Mouse (Mus musculus): ENCODE results near the gene Isl2. TPM values are rescaled to one million over a fixed set of nuclear protein-coding genes. Genes with fewer than 3 reads are reported as not detected.
A peak's percentile ranks its signal among the peaks of the same experiment; 100 is the strongest.

The Isl2 gene
- polyA plus RNA-seq, 1 experiment from 2014 or later = 2.5 TPM

- Histone ChIP-seq H3K4me3 (peak overlapping the region; percentile 57), H3K36me3 (no peaks in the 10 kb centered on the region), H3K4me1 (peaks cover 79% of the 10 kb centered on the region), H3K27ac (peak overlapping the region; percentile 67), H3K9me3 (replicated peaks) (no peaks in the 10 kb centered on the region), H3K27me3 (ENCODE audit: low read depth, poor library complexity, severe bottlenecking) (peaks cover 100% of the 10 kb centered on the region)
- DNase-seq (ENCODE audit: low spot score) = peak; percentile 65
- WGBS = under 1% methylated on average over 59 of the region's 59 CpGs
Observed at GRCm38 (mm10) chr9:55541681-55542365, 3.4 kb downstream of the Isl2 start.

- H3K36me3 ChIP-seq = no peaks in the 10 kb centered on the region
- 2% methylated on average over 59 of the region's 59 CpGs for WGBS
- peak overlapping the region; percentile 67 for H3K27ac ChIP-seq
- peak overlapping the region; percentile 57 for H3K4me3 ChIP-seq
- H3K4me1 ChIP-seq = peaks cover 81% of the 10 kb centered on the region
- peaks cover 100% of the 10 kb centered on the region for H3K27me3 ChIP-seq (ENCODE audit: low read depth, poor library complexity, severe bottlenecking)
- peak; percentile 71 for DNase-seq (ENCODE audit: low spot score)
- no peaks in the 10 kb centered on the region for H3K9me3 ChIP-seq (replicated peaks)
Observed at GRCm38 (mm10) chr9:55542366-55543325, 4.2 kb downstream of the Isl2 start.

- Histone ChIP-seq H3K27ac (no peak overlapping the region), H3K9me3 (replicated peaks) (no peaks in the 10 kb centered on the region), H3K36me3 (no peaks in the 10 kb centered on the region), H3K4me1 (peaks cover 77% of the 10 kb centered on the region), H3K4me3 (peak overlapping the region; percentile 38), H3K27me3 (ENCODE audit: low read depth, poor library complexity, severe bottlenecking) (peaks cover 100% of the 10 kb centered on the region)
- DNase-seq (ENCODE audit: low spot score) = no peak
- 3% methylated on average over 8 of the region's 8 CpGs for WGBS
Observed at GRCm38 (mm10) chr9:55543336-55543702, 4.8 kb downstream of the Isl2 start.

GRCm38 (mm10) chr9:55543703-55544401 is 5.4 kb downstream of the Isl2 start:
- peaks cover 74% of the 10 kb centered on the region for H3K4me1 ChIP-seq
- under 1% methylated on average over 46 of the region's 46 CpGs for WGBS
- no peaks in the 10 kb centered on the region for H3K36me3 ChIP-seq
- DNase-seq (ENCODE audit: low spot score) = peak; percentile 84
- H3K27me3 ChIP-seq (ENCODE audit: low read depth, poor library complexity, severe bottlenecking) = peaks cover 100% of the 10 kb centered on the region
- H3K4me3 ChIP-seq = peak overlapping the region; percentile 38
- no peaks in the 10 kb centered on the region for H3K9me3 ChIP-seq (replicated peaks)
- no peak overlapping the region for H3K27ac ChIP-seq

GRCm38 (mm10) chr9:55544861-55545555 is 6.5 kb downstream of the Isl2 start:
- H3K36me3 ChIP-seq = no peaks in the 10 kb centered on the region
- peaks cover 71% of the 10 kb centered on the region for H3K4me1 ChIP-seq
- peak; percentile 74 for DNase-seq (ENCODE audit: low spot score)
- peaks cover 100% of the 10 kb centered on the region for H3K27me3 ChIP-seq (ENCODE audit: low read depth, poor library complexity, severe bottlenecking)
- no peaks in the 10 kb centered on the region for H3K9me3 ChIP-seq (replicated peaks)
- 2% methylated on average over 30 of the region's 30 CpGs for whole genome bisulfite sequencing
- H3K4me3 ChIP-seq = peak overlapping the region; percentile 31
- H3K27ac ChIP-seq = no peak overlapping the region

- peak; percentile 74 for DNase-seq (ENCODE audit: low spot score)
- Histone ChIP-seq H3K4me3 (peak overlapping the region; percentile 37), H3K36me3 (no peaks in the 10 kb centered on the region), H3K9me3 (replicated peaks) (no peaks in the 10 kb centered on the region), H3K27ac (no peak overlapping the region), H3K27me3 (ENCODE audit: low read depth, poor library complexity, severe bottlenecking) (peaks cover 100% of the 10 kb centered on the region), H3K4me1 (peaks cover 65% of the 10 kb centered on the region)
- 5% methylated on average over 41 of the region's 41 CpGs for WGBS
Observed at GRCm38 (mm10) chr9:55545556-55546175, 7.2 kb downstream of the Isl2 start.

GRCm38 (mm10) chr9:55546176-55547010 is 7.9 kb downstream of the Isl2 start:
- Histone ChIP-seq H3K9me3 (replicated peaks) (no peaks in the 10 kb centered on the region), H3K36me3 (no peaks in the 10 kb centered on the region), H3K4me3 (peak overlapping the region; percentile 37), H3K4me1 (peaks cover 58% of the 10 kb centered on the region), H3K27me3 (ENCODE audit: low read depth, poor library complexity, severe bottlenecking) (peaks cover 100% of the 10 kb centered on the region), H3K27ac (no peak overlapping the region)
- 2% methylated on average over 63 of the region's 63 CpGs for WGBS
- peak; percentile 70 for DNase-seq (ENCODE audit: low spot score)

GRCm38 (mm10) chr9:55548871-55549270 is 10.4 kb downstream of the Isl2 start:
- no peak overlapping the region for H3K27ac ChIP-seq
- peak; percentile 38 for DNase-seq (ENCODE audit: low spot score)
- H3K36me3 ChIP-seq = no peaks in the 10 kb centered on the region
- 17% methylated on average over 3 of the region's 3 CpGs for WGBS
- H3K4me3 ChIP-seq = no peak overlapping the region
- H3K9me3 ChIP-seq (replicated peaks) = no peaks in the 10 kb centered on the region
- peaks cover 39% of the 10 kb centered on the region for H3K4me1 ChIP-seq
- peaks cover 79% of the 10 kb centered on the region for H3K27me3 ChIP-seq (ENCODE audit: low read depth, poor library complexity, severe bottlenecking)

GRCm38 (mm10) chr9:55549302-55549890 is 10.9 kb downstream of the Isl2 start:
- 7% methylated on average over 16 of the region's 16 CpGs for WGBS
- Histone ChIP-seq H3K4me3 (no peak overlapping the region), H3K27ac (no peak overlapping the region), H3K9me3 (replicated peaks) (no peaks in the 10 kb centered on the region), H3K27me3 (ENCODE audit: low read depth, poor library complexity, severe bottlenecking) (peaks cover 74% of the 10 kb centered on the region), H3K4me1 (peaks cover 34% of the 10 kb centered on the region), H3K36me3 (no peaks in the 10 kb centered on the region)
- peak; percentile 37 for DNase-seq (ENCODE audit: low spot score)

GRCm38 (mm10) chr9:55554986-55555385 is 16.5 kb downstream of the Isl2 start:
- WGBS = 56% methylated on average over 1 of the region's 1 CpGs
- DNase-seq (ENCODE audit: low spot score) = no peak

GRCm38 (mm10) chr9:55560960-55561359 is 22.5 kb downstream of the Isl2 start:
- DNase-seq (ENCODE audit: low spot score) = no peak
- Histone ChIP-seq H3K4me1 (peaks cover 24% of the 10 kb centered on the region), H3K27ac (no peak overlapping the region), H3K4me3 (no peak overlapping the region), H3K36me3 (no peaks in the 10 kb centered on the region), H3K27me3 (ENCODE audit: low read depth, poor library complexity, severe bottlenecking) (no peaks in the 10 kb centered on the region), H3K9me3 (replicated peaks) (no peaks in the 10 kb centered on the region)
- WGBS = 88% methylated on average over 1 of the region's 1 CpGs

More at GRCm38 (mm10) chr9:55554986-55555385, 16.5 kb downstream of the Isl2 start:
- H3K36me3 ChIP-seq = no peaks in the 10 kb centered on the region
- H3K4me3 ChIP-seq = no peak overlapping the region
- H3K27ac ChIP-seq = no peak overlapping the region
- H3K4me1 ChIP-seq = peaks cover 27% of the 10 kb centered on the region
- no peaks in the 10 kb centered on the region for H3K9me3 ChIP-seq (replicated peaks)
- H3K27me3 ChIP-seq (ENCODE audit: low read depth, poor library complexity, severe bottlenecking) = peaks cover 18% of the 10 kb centered on the region

Measured in limb, embryonic 10.5 days (tissue).